Mouse (Mus musculus) lung, embryonic 16.5 days (tissue): ENCODE results near the gene Mob1b. TPM values are rescaled to one million over a fixed set of nuclear protein-coding genes. Genes with fewer than 3 reads are reported as not detected.

Experiments
- ATAC-seq: fragments of 200-750 bp; cut with Nextera tagmentation; 2 replicates; pipeline ENCODE4 v1.8.0; 2017; ENCODE audit warnings: low read depth, mild to moderate bottlenecking, moderate library complexity
- H3K27ac ChIP-seq: fragments of 300-500 bp; sonication (generic); 2 replicates; pipeline ENCODE4 v1.5.1; 2014; ENCODE audit warnings: mild to moderate bottlenecking, control low read depth, low read length
- H3K27me3 ChIP-seq: fragments of 300-500 bp; sonication (generic); 2 replicates; pipeline ENCODE4 v1.6.1; 2014; ENCODE audit warnings: low read depth, low read length, mixed read lengths; ENCODE audit not compliant: control insufficient read depth, insufficient read depth
- H3K36me3 ChIP-seq: fragments of 300-500 bp; sonication (generic); 2 replicates; pipeline ENCODE4 v1.6.1; 2014; ENCODE audit warnings: low read length; ENCODE audit not compliant: control insufficient read depth, insufficient read depth
- H3K4me1 ChIP-seq: fragments of 300-500 bp; sonication (generic); replicated peaks from 2 replicates; pipeline ENCODE4 v1.6.1; 2014; ENCODE audit warnings: low read length, mixed read lengths; ENCODE audit not compliant: control insufficient read depth, insufficient read depth
- H3K4me2 ChIP-seq: fragments of 300-500 bp; sonication (generic); 2 replicates; pipeline ENCODE4 v1.6.1; 2014; ENCODE audit warnings: low read depth, low read length, control low read depth
- H3K4me3 ChIP-seq: fragments of 300-500 bp; sonication (generic); 2 replicates; pipeline ENCODE4 v1.5.1; 2014; ENCODE audit warnings: mild to moderate bottlenecking, low read length, control low read depth
- H3K9ac ChIP-seq: fragments of 300-500 bp; sonication (generic); 2 replicates; pipeline ENCODE4 v1.6.1; 2014; ENCODE audit warnings: low read length, control low read depth
- H3K9me3 ChIP-seq: fragments of 300-500 bp; sonication (generic); 2 replicates; pipeline ENCODE4 v1.6.1; 2016; ENCODE audit warnings: low read length; ENCODE audit not compliant: control insufficient read depth
- WGBS: fragments of 180-500 bp; shearing (Covaris S2); extraction: QIAGEN DNeasy Blood & Tissue Kit; methylation state at CpG from one replicate; pipeline ENCODE4 v1.1.7; 2014; 5-methylcytosine and 5-hydroxymethylcytosine counted together
- polyA plus RNA-seq: library from polyadenylated mRNA; unstranded; fragments of >200 nt; fragmentation: Nextera tagmentation; extraction: Ambion mirVana; gene quantifications from 2 replicates; pipeline ENCODE4 v1.2.1, GENCODE M21; 2015

The Mob1b gene
- polyA plus RNA-seq: 12.1 and 13.4 TPM in 2 replicates

- peak within 1 kb of the TSS; percentile 95 for H3K27ac ChIP-seq
- no peaks in the 10 kb centered on the region for H3K36me3 ChIP-seq
- H3K9ac ChIP-seq: peak within 1 kb of the TSS; percentile 95
- no peaks in the 10 kb centered on the region for H3K27me3 ChIP-seq
- H3K4me1 ChIP-seq: peaks cover 20% of the 10 kb centered on the region
- under 1% methylated on average over 54 of the region's 54 CpGs for WGBS
- peak within 1 kb of the TSS; percentile 95 for H3K4me3 ChIP-seq
- H3K4me2 ChIP-seq: peak within 1 kb of the TSS; percentile 97
- H3K9me3 ChIP-seq: no peaks in the 10 kb centered on the region
- peak; percentile 97 for ATAC-seq
Observed at GRCm38 (mm10) chr5:88720116-88721002, at the start of gene Mob1b. TSS of gene Mob1b (plus strand) at chr5:88720855.

GRCm38 (mm10) chr5:88674703-88675442 lies 45.8 kb upstream of the Mob1b start:
- peaks cover 11% of the 10 kb centered on the region for H3K36me3 ChIP-seq
- peak overlapping the region; percentile 97 for H3K27ac ChIP-seq
- no peaks in the 10 kb centered on the region for H3K27me3 ChIP-seq
- H3K9me3 ChIP-seq: no peaks in the 10 kb centered on the region
- peak; percentile 37 for ATAC-seq
- peak overlapping the region; percentile 96 for H3K9ac ChIP-seq
- H3K4me3 ChIP-seq: peak overlapping the region; percentile 78
- H3K4me2 ChIP-seq: peak overlapping the region; percentile 78
- WGBS: under 1% methylated on average over 22 of the region's 47 CpGs
- H3K4me1 ChIP-seq: peaks cover 11% of the 10 kb centered on the region

GRCm38 (mm10) chr5:88675443-88676387 lies 44.9 kb upstream of the Mob1b start, which contains the start of gene Grsf1:
TSS of gene Grsf1 (minus strand) at chr5:88676171.
- Histone ChIP-seq H3K9me3 (no peaks in the 10 kb centered on the region), H3K27ac (peak within 1 kb of the TSS; percentile 97), H3K36me3 (peaks cover 3% of the 10 kb centered on the region), H3K4me1 (peaks cover 11% of the 10 kb centered on the region), H3K9ac (peak within 1 kb of the TSS; percentile 96), H3K4me2 (peak within 1 kb of the TSS; percentile 78), H3K27me3 (no peaks in the 10 kb centered on the region), H3K4me3 (peak within 1 kb of the TSS; percentile 78)
- peak; percentile 93 for ATAC-seq
- under 1% methylated on average over 91 of the region's 127 CpGs for WGBS

- WGBS: 44% methylated on average over 7 of the region's 7 CpGs
- ATAC-seq: no peak
- Histone ChIP-seq H3K9ac (no peak overlapping the region), H3K4me3 (no peak overlapping the region), H3K4me1 (peaks cover 10% of the 10 kb centered on the region), H3K36me3 (no peaks in the 10 kb centered on the region), H3K4me2 (no peak overlapping the region), H3K27me3 (no peaks in the 10 kb centered on the region), H3K9me3 (no peaks in the 10 kb centered on the region), H3K27ac (no peak overlapping the region)
Observed at GRCm38 (mm10) chr5:88678929-88679328, 41.7 kb upstream of the Mob1b start.

GRCm38 (mm10) chr5:88679341-88679740 lies 41.3 kb upstream of the Mob1b start:
- Histone ChIP-seq H3K9ac (no peak overlapping the region), H3K27me3 (no peaks in the 10 kb centered on the region), H3K4me3 (no peak overlapping the region), H3K27ac (no peak overlapping the region), H3K4me1 (peaks cover 7% of the 10 kb centered on the region), H3K36me3 (no peaks in the 10 kb centered on the region), H3K9me3 (no peaks in the 10 kb centered on the region), H3K4me2 (no peak overlapping the region)
- no peak for ATAC-seq
- WGBS: 37% methylated on average over 6 of the region's 6 CpGs

- H3K9me3 ChIP-seq: no peaks in the 10 kb centered on the region
- no peak overlapping the region for H3K9ac ChIP-seq
- no peaks in the 10 kb centered on the region for H3K36me3 ChIP-seq
- H3K27ac ChIP-seq: no peak overlapping the region
- WGBS: 87% methylated on average over 6 of the region's 6 CpGs
- 0 out of 2 replicates have a peak, but pooled peaks cover 2% of the 10 kb centered on the region for H3K4me1 ChIP-seq
- no peak overlapping the region for H3K4me3 ChIP-seq
- ATAC-seq: no peak
- H3K4me2 ChIP-seq: no peak overlapping the region
- peaks cover 5% of the 10 kb centered on the region for H3K27me3 ChIP-seq
Observed at GRCm38 (mm10) chr5:88680567-88680966, 40.1 kb upstream of the Mob1b start.

GRCm38 (mm10) chr5:88683706-88684105 lies 36.9 kb upstream of the Mob1b start:
- Histone ChIP-seq H3K9me3 (no peaks in the 10 kb centered on the region), H3K4me3 (no peak overlapping the region), H3K27me3 (peaks cover 5% of the 10 kb centered on the region), H3K4me1 (no peaks in the 10 kb centered on the region), H3K9ac (no peak overlapping the region), H3K4me2 (no peak overlapping the region), H3K36me3 (no peaks in the 10 kb centered on the region), H3K27ac (no peak overlapping the region)
- no peak for ATAC-seq
- 73% methylated on average over 9 of the region's 9 CpGs for WGBS

GRCm38 (mm10) chr5:88684226-88684625 lies 36.4 kb upstream of the Mob1b start:
- Histone ChIP-seq H3K4me2 (no peak overlapping the region), H3K36me3 (no peaks in the 10 kb centered on the region), H3K27ac (no peak overlapping the region), H3K4me3 (no peak overlapping the region), H3K27me3 (peaks cover 5% of the 10 kb centered on the region), H3K9me3 (no peaks in the 10 kb centered on the region), H3K4me1 (no peaks in the 10 kb centered on the region), H3K9ac (no peak overlapping the region)
- WGBS: 30% methylated on average over 3 of the region's 3 CpGs
- no peak for ATAC-seq
